Mouse (Mus musculus): Measurements from ENCODE around the gene Vapb.

Vapb gene

DNA sequence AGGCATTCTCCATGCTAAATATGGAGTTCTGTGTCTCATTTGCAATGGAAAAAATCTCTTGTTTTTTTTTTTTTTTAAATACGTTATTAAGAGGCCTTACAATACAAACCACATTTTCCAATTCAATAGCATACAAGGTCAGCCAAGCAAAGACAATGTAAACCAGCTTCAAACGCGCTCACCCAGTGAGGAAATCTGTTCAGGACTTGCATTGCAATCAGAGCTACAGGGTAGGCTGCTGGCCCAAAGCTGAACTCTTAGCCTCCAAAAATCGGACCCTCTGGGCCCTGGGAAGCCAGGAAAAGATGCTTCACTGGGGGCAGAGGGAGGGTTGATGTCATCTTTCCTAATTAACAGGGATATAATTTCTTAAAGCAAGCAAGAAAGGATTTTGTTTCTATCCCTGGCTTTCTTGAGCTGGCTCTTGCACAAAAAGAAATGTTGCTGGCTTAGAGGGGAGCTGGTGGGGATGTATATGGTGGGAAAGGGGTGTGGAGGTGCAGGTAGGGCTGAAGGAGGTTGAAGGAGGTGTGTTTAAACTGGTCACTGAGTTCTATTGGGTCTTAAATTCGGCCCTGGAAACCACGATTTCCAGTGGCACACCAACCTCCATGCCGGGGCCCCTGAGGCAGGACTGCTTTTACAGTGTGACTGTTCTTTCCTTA is 95.6 kb downstream of the Vapb start:
- no peak for DNase-seq (ENCODE audit: low spot score in 2 of 2)

Data from frontal cortex, postnatal 36 days (tissue).